Mouse (Mus musculus): ENCODE data around the gene Zcwpw1.

GRCm38 (mm10) chr5:137836611-137837010 is 49.0 kb downstream of the Zcwpw1 start:
- TF ChIP-seq ZNF384 (IDR thresholded peaks at IDR 0.05; ENCODE audit: low read depth, low read length) = no peak
- no peak for TF ChIP-seq HCFC1 (IDR thresholded peaks at IDR 0.05; ENCODE audit: borderline replicate concordance, insufficient read depth, low read length)
- no peak for TF ChIP-seq ZC3H11A (IDR thresholded peaks at IDR 0.05; ENCODE audit: borderline replicate concordance, low read depth, low read length)
- no peak for TF ChIP-seq MAFK (IDR thresholded peaks at IDR 0.05; ENCODE audit: insufficient read depth, low read depth, low read length)
- no peak for TF ChIP-seq CHD2 (IDR thresholded peaks at IDR 0.05; ENCODE audit: low read depth, low read length)
